Mouse (Mus musculus): ENCODE results near the gene Mrto4. TPM values are rescaled to one million over a fixed set of nuclear protein-coding genes. Genes with fewer than 3 reads are reported as not detected.
"Not testable (repeated sequence)": the region's sequence is repeated elsewhere in the genome, so short reads cannot be mapped to it uniquely, and the experiment has no call there.

Mrto4 gene
- polyA plus RNA-seq (2012; fragmentation: generic; extraction: Trizol) = 192 TPM
- long read RNA-seq, experiment 1, transcript Mrto4-202 (8 exons, 1,221 nt) = major isoform, 85 of 92 reads
- long read RNA-seq, experiment 1, partial matches to known transcripts = 2 of 92 reads
- long read RNA-seq, experiment 1, other reads (novel, unspliced or antisense) = 5 of 92 reads
- long read RNA-seq, experiment 2, transcript Mrto4-202 (8 exons, 1,221 nt) = major isoform, 106 of 122 reads
- long read RNA-seq, experiment 2, partial matches to known transcripts = 2 of 122 reads
- long read RNA-seq, experiment 2, other reads (novel, unspliced or antisense) = 14 of 122 reads

DNA sequence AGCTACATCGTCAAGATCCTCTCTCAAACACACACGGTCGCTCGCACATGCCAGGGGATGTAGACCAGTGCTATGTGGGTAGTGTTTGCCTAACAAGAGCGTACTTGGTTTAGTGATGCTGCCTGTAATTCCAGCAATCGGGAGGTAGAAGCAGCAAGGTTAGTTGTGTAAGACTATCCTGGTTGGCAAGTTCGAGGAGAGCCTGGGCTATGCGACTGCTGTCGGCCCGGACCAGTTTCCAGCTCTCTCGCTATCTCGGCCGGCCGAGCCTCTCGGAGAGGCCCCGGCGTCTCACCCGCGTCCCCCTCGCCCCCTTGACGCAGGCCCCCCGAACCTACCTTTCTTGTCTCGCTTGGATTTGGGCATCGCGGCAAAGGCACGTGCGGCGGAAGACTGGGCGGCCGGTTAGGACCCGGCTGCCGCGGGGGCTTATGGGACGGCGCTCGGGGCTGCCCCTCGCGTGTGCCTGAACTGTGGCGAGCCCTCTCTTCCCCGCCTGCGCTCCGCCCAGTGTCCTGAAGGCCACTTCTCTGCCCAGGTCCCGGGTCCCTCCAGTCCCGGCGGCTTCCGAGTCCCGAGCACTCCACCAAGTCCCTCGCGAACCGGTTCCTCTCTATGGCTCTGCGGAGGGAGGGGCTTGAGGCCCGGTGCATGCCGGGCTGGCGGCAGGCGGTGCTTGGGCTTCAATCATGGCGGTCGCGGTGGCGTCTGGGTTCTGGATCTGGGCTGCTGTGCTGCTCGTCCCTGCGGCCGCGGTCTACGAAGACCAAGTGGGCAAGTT lies at the start of gene Mrto4, which contains the start of the genes Emc1 and Ubr4:
Gene Mrto4 (minus strand): TSS at position 646 of the 781 bp plus-strand sequence.
Gene Emc1 (plus strand): TSS at position 657 of the 781 bp plus-strand sequence.
Gene Ubr4 (plus strand): TSS at position 679 of the 781 bp plus-strand sequence.
- H3K79me2 ChIP-seq (ENCODE audit: control insufficient read depth, insufficient read depth) = peaks cover 58% of the 10 kb centered on the region
- peaks cover 38% of the 10 kb centered on the region for H3K79me3 ChIP-seq (ENCODE audit: low read depth)
- peak within 1 kb of the TSS; percentile 88 for H3ac ChIP-seq (ENCODE audit: control insufficient read depth, insufficient read length, low read depth)
- H3K36me3 ChIP-seq (ENCODE audit: control insufficient read depth, insufficient read depth) = peaks cover 34% of the 10 kb centered on the region
- no peaks in the 10 kb centered on the region for H3K27me3 ChIP-seq (ENCODE audit: control insufficient read depth, insufficient read depth, insufficient read length)
- TF ChIP-seq MYOD1 (IDR thresholded peaks at IDR 0.05; ENCODE audit: control insufficient read depth, insufficient read length, low read depth) (no peak), MYOG (IDR thresholded peaks at IDR 0.05; ENCODE audit: control insufficient read depth, extremely low read depth, insufficient read length) (no peak), FOSL1 (IDR thresholded peaks at IDR 0.05; ENCODE audit: insufficient read depth, low read length, poor library complexity, severe bottlenecking) (no peak), USF1 (IDR thresholded peaks at IDR 0.05; ENCODE audit: low read depth) (peak; percentile 29), MAX (IDR thresholded peaks at IDR 0.05) (peak; percentile 94), CTCF (IDR thresholded peaks at IDR 0.05; ENCODE audit: control insufficient read depth, insufficient read depth, insufficient read length) (no peak), CEBPB (IDR thresholded peaks at IDR 0.05; ENCODE audit: low read depth) (no peak)
- peak within 1 kb of the TSS; percentile 84 for H3K4me3 ChIP-seq (ENCODE audit: insufficient read depth, poor library complexity, severe bottlenecking)

DNA sequence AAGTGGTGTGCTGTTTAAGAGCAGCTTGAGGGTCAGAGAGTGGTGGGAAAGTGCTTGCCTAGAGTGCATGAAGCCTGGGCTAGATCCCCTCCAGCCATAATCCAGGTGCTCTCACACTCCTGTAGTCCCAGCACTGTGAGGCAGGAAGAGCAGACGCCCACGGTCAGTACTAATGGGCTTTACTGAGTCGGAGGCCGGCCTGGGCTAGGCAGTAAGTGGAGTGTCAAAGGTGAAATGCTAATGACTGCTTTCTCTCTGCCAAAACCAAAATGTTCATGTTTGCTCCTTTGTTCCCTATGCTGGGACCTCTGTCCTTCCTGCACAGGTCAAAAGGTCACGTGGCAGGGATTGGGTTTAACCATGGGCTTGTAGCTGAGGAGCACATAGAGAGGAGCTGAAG lies 48.1 kb upstream of the Mrto4 start:
- Histone ChIP-seq H3K27me3 (ENCODE audit: control insufficient read depth, insufficient read depth, insufficient read length) (no peaks in the 10 kb centered on the region), H3K79me3 (ENCODE audit: low read depth) (peaks cover 2% of the 10 kb centered on the region), H3ac (ENCODE audit: control insufficient read depth, insufficient read length, low read depth) (no peak overlapping the region), H3K36me3 (ENCODE audit: control insufficient read depth, insufficient read depth) (peaks cover 77% of the 10 kb centered on the region), H3K79me2 (ENCODE audit: control insufficient read depth, insufficient read depth) (no peaks in the 10 kb centered on the region), H3K4me3 (ENCODE audit: insufficient read depth, poor library complexity, severe bottlenecking) (no peak overlapping the region)
- TF ChIP-seq CEBPB (IDR thresholded peaks at IDR 0.05; ENCODE audit: low read depth) (no peak), MAX (IDR thresholded peaks at IDR 0.05) (no peak), MYOG (IDR thresholded peaks at IDR 0.05; ENCODE audit: control insufficient read depth, extremely low read depth, insufficient read length) (no peak), CTCF (IDR thresholded peaks at IDR 0.05; ENCODE audit: control insufficient read depth, insufficient read depth, insufficient read length) (no peak), MYOD1 (IDR thresholded peaks at IDR 0.05; ENCODE audit: control insufficient read depth, insufficient read length, low read depth) (no peak), FOSL1 (IDR thresholded peaks at IDR 0.05; ENCODE audit: insufficient read depth, low read length, poor library complexity, severe bottlenecking) (no peak), USF1 (IDR thresholded peaks at IDR 0.05; ENCODE audit: low read depth) (no peak)

DNA sequence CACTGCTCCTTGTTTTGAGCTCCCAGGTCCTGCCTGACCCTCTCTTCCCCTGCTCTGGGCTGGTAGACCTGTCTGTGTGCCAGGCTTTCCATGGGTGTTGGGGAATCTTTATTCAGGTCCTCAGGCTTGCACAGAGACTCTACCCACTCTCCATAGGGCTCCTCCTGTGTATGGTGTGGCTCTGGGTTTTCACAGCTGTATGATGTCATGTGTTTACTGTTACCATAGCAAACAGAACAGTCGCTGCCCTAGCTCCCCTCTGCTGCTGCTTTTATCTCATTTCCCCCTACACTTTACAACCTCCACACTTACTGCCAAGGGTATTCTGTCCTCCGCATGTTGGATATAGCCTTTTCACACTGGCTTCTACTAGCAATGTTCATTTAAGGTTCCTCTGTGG lies 43.1 kb upstream of the Mrto4 start:
- no peak overlapping the region for H3K4me3 ChIP-seq (ENCODE audit: insufficient read depth, poor library complexity, severe bottlenecking)
- no peaks in the 10 kb centered on the region for H3K27me3 ChIP-seq (ENCODE audit: control insufficient read depth, insufficient read depth, insufficient read length)
- no peak for TF ChIP-seq FOSL1 (IDR thresholded peaks at IDR 0.05; ENCODE audit: insufficient read depth, low read length, poor library complexity, severe bottlenecking)
- H3K79me3 ChIP-seq (ENCODE audit: low read depth) = no peaks in the 10 kb centered on the region
- peaks cover 83% of the 10 kb centered on the region for H3K36me3 ChIP-seq (ENCODE audit: control insufficient read depth, insufficient read depth)
- H3K79me2 ChIP-seq (ENCODE audit: control insufficient read depth, insufficient read depth) = peaks cover 5% of the 10 kb centered on the region
- H3ac ChIP-seq (ENCODE audit: control insufficient read depth, insufficient read length, low read depth) = no peak overlapping the region

DNA sequence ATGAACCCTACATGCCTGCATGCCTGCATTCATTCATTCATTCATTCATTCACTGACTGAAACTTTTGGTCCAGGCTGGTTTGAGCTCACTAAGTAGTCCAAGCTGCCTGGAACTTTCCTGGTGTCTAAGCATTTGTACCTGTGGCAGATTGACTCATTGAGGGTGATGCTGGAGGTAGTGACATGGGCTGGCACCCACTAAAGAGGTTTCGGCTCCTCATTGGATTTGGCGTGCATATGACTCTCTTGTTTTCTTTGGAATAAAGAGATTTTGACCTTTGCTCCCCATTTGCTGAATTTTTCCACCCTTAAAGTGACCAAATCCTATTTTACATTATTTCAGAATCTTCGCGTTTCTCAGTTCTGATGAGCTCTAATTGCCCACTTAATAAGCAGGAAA lies 37.2 kb upstream of the Mrto4 start:
- peaks cover 43% of the 10 kb centered on the region for H3K79me3 ChIP-seq (ENCODE audit: low read depth)
- H3K4me3 ChIP-seq (ENCODE audit: insufficient read depth, poor library complexity, severe bottlenecking) = no peak overlapping the region
- H3K36me3 ChIP-seq (ENCODE audit: control insufficient read depth, insufficient read depth) = peaks cover 49% of the 10 kb centered on the region
- no peak overlapping the region for H3ac ChIP-seq (ENCODE audit: control insufficient read depth, insufficient read length, low read depth)
- H3K79me2 ChIP-seq (ENCODE audit: control insufficient read depth, insufficient read depth) = peaks cover 63% of the 10 kb centered on the region
- TF ChIP-seq CTCF (IDR thresholded peaks at IDR 0.05; ENCODE audit: control insufficient read depth, insufficient read depth, insufficient read length) = no peak
- H3K27me3 ChIP-seq (ENCODE audit: control insufficient read depth, insufficient read depth, insufficient read length) = no peaks in the 10 kb centered on the region

DNA sequence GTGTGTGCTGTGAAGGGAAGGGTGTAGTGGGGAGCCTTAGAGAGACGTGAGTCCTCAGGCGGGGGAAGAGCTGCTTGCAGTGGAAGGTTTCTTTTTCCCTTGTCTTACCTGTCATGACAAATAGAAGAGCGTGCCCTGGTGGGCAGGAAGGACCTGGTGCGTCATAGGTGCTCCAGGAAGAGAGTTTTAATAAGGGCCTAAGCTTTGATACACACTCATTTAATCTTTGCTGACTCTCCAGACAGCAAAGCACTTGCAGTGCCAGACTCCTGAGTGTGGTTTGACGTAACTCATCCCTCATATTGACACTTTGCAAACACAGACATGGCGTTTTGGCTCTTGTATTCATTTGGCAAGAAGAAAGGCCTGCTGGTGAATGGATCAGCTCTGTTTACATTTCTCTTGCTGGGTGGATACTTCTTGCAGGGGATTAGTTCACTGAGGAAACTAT lies 34.5 kb upstream of the Mrto4 start:
- TF ChIP-seq MAX (IDR thresholded peaks at IDR 0.05) (no peak), CTCF (IDR thresholded peaks at IDR 0.05; ENCODE audit: control insufficient read depth, insufficient read depth, insufficient read length) (no peak), MYOD1 (IDR thresholded peaks at IDR 0.05; ENCODE audit: control insufficient read depth, insufficient read length, low read depth) (no peak), MYOG (IDR thresholded peaks at IDR 0.05; ENCODE audit: control insufficient read depth, extremely low read depth, insufficient read length) (no peak), CEBPB (IDR thresholded peaks at IDR 0.05; ENCODE audit: low read depth) (no peak), USF1 (IDR thresholded peaks at IDR 0.05; ENCODE audit: low read depth) (no peak), FOSL1 (IDR thresholded peaks at IDR 0.05; ENCODE audit: insufficient read depth, low read length, poor library complexity, severe bottlenecking) (no peak)
- Histone ChIP-seq H3K79me2 (ENCODE audit: control insufficient read depth, insufficient read depth) (peaks cover 89% of the 10 kb centered on the region), H3K27me3 (ENCODE audit: control insufficient read depth, insufficient read depth, insufficient read length) (no peaks in the 10 kb centered on the region), H3K79me3 (ENCODE audit: low read depth) (peaks cover 68% of the 10 kb centered on the region), H3ac (ENCODE audit: control insufficient read depth, insufficient read length, low read depth) (no peak overlapping the region), H3K4me3 (ENCODE audit: insufficient read depth, poor library complexity, severe bottlenecking) (no peak overlapping the region), H3K36me3 (ENCODE audit: control insufficient read depth, insufficient read depth) (peaks cover 36% of the 10 kb centered on the region)

DNA sequence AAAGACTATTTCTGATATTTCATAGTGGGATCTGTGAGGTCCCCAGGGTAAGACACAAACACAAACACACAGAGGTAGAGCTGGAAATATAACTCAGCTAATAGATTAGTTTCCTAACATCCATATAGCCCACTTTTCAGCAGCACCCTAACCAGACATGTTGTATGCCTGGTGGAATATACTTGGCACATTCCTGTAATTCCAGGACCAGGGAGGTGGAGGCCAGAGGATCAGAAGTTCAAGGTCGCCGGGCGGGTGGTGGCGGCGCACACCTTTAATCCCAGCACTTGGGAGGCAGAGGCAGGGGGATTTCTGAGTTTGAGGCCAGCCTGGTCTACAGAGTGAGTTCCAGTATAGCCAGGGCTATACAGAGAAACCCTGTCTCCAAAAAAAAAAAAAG lies 33.5 kb upstream of the Mrto4 start:
- Histone ChIP-seq H3K79me2 (ENCODE audit: control insufficient read depth, insufficient read depth) (peaks cover 99% of the 10 kb centered on the region), H3K79me3 (ENCODE audit: low read depth) (peaks cover 78% of the 10 kb centered on the region), H3K36me3 (ENCODE audit: control insufficient read depth, insufficient read depth) (peaks cover 26% of the 10 kb centered on the region)
- not testable (repeated sequence) for H3K4me3 ChIP-seq (ENCODE audit: insufficient read depth, poor library complexity, severe bottlenecking); H3K27me3 ChIP-seq (ENCODE audit: control insufficient read depth, insufficient read depth, insufficient read length); H3ac ChIP-seq (ENCODE audit: control insufficient read depth, insufficient read length, low read depth)
